Mouse (Mus musculus): ENCODE data around the gene Cdk16. TPM values are rescaled to one million over a fixed set of nuclear protein-coding genes. Genes with fewer than 3 reads are reported as not detected.

The Cdk16 gene
- polyA plus RNA-seq, 1 experiment, result 113 TPM

DNA sequence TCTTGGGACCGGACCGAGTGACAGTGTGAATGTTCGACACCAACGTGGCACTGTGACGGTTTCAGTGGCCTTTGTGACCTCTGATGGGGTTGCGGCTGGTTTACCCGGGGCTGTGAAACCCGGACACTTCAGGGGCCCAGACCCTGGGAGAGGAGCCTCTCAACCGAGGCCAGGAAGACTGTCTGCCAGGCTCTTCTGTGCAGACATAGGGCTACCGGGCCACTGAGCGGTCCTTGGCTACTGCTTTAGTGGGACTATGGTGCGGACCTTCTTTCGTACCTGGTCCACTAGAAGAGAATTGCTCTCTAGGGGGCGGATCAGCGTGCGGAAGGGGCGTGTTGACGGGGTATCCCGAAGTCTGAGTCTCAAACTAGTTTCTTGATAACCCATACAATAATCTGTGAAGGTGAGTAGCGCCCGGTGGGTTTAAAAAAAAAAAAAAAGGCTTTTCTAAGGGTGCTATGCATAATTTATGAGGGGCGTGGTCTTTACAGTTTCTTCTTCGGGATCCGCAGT lies 28.8 kb upstream of the Cdk16 start:
- Histone ChIP-seq H3K27me3 (ENCODE audit: control insufficient read depth, insufficient read depth, insufficient read length) (no peaks in the 10 kb centered on the region), H3K79me2 (ENCODE audit: control insufficient read depth, insufficient read depth) (peaks cover 11% of the 10 kb centered on the region), H3K4me3 (peak overlapping the region; percentile 40), H3ac (ENCODE audit: control insufficient read depth, insufficient read length) (no peak overlapping the region), H3K4me2 (ENCODE audit: low read depth) (peak overlapping the region; percentile 67), H3K36me3 (ENCODE audit: control insufficient read depth, insufficient read depth) (no peaks in the 10 kb centered on the region)
- no peak for TF ChIP-seq MYOG (IDR thresholded peaks at IDR 0.05; ENCODE audit: control insufficient read depth in 1 of 3, insufficient read depth in 1 of 3, insufficient read length in 2 of 3, low read depth in 2 of 3)
- TF ChIP-seq MAX (IDR thresholded peaks at IDR 0.05; ENCODE audit: low read depth), result no peak
- TF ChIP-seq POLR2A (IDR thresholded peaks at IDR 0.05; ENCODE audit: insufficient read length, low read depth), result no peak
- no peak for TF ChIP-seq SRF (IDR thresholded peaks at IDR 0.05; ENCODE audit: control insufficient read depth, insufficient read length, low read depth)
- no peak for TF ChIP-seq CEBPB (IDR thresholded peaks at IDR 0.05; ENCODE audit: insufficient read depth, poor library complexity, severe bottlenecking)
- TF ChIP-seq USF1 (IDR thresholded peaks at IDR 0.05; ENCODE audit: low read depth), result no peak
- no peak for TF ChIP-seq TCF3 (IDR thresholded peaks at IDR 0.05; ENCODE audit: insufficient read length, low read depth)
- no peak for TF ChIP-seq MYOD1 (IDR thresholded peaks at IDR 0.05; ENCODE audit: control insufficient read depth in 1 of 3, insufficient read length in 2 of 3, low read depth in 2 of 3)

DNA sequence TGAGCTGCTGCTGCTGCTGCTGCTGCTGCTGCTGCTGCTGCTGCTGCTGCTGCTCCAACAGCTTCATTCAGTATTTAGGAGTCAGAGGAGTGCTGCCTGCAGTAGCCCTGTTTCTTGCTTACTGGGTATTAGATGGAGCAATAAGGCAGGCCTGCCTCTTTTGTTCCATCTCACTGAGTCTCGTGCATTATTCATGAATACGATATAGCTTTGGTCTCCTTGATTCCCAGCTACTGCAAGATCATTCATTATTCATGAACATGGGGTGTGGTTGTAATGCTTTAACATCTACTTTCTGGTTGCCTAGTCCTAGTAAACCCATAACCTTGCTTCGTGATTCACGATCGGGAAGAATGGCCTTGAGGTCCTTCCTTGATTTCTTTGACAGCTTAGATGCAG lies 25.4 kb upstream of the Cdk16 start:
- peak overlapping the region; percentile 95 for H3K4me3 ChIP-seq
- H3K36me3 ChIP-seq (ENCODE audit: control insufficient read depth, insufficient read depth), result no peaks in the 10 kb centered on the region
- H3K79me2 ChIP-seq (ENCODE audit: control insufficient read depth, insufficient read depth), result peaks cover 42% of the 10 kb centered on the region

DNA sequence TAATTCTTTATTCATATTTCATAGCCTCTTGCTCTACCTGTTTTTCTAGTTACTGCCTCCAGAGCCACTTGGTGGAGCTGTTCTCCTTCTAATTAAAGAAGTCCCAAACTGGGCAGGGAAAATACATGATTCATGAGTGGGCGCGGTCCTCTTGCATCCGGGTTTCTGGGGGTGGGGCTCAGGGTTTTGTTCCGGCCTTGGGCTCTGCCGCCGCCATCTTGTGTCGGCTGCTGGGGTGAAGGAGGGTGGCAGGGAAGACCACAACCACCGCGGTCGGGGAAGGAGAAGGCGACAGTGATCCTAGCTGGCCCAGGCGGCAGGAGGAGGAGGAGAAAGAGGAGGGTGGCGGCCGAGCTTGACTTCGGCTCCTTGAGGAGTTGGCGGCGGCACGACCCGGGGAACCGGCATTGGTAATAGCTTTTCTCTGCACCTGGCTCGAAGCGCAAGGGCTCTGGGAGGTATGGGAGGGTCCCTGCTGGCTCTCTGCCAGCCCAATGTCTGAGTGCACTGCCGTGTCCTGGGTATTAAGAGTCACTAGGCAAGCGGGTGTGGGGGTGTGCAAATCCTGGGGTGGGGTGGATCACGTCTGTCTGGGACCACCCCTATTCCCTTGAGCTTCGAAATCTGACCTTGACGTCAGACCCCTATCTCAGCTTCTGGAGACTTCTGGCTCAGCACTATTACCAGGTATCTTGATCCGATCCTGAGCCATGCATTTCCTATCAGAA lies 24.9 kb upstream of the Cdk16 start:
- Histone ChIP-seq H3K27me3 (ENCODE audit: control insufficient read depth, insufficient read depth, insufficient read length) (no peaks in the 10 kb centered on the region), H3K4me3 (peak overlapping the region; percentile 95), H3K36me3 (ENCODE audit: control insufficient read depth, insufficient read depth) (no peaks in the 10 kb centered on the region), H3K79me2 (ENCODE audit: control insufficient read depth, insufficient read depth) (peaks cover 42% of the 10 kb centered on the region), H3ac (ENCODE audit: control insufficient read depth, insufficient read length) (peak overlapping the region; percentile 65), H3K4me2 (ENCODE audit: low read depth) (peak overlapping the region; percentile 69)
- TF ChIP-seq CEBPB (IDR thresholded peaks at IDR 0.05; ENCODE audit: insufficient read depth, poor library complexity, severe bottlenecking), result no peak
- peak; percentile 84 for TF ChIP-seq POLR2A (IDR thresholded peaks at IDR 0.05; ENCODE audit: insufficient read length, low read depth)
- TF ChIP-seq POLR2AphosphoS2 (IDR thresholded peaks at IDR 0.05; ENCODE audit: insufficient read length, low read depth), result peak; percentile 95
- TF ChIP-seq TCF3 (IDR thresholded peaks at IDR 0.05; ENCODE audit: insufficient read length, low read depth), result no peak
- TF ChIP-seq USF1 (IDR thresholded peaks at IDR 0.05; ENCODE audit: low read depth), result no peak

More for the DNA sequence above, 25.4 kb upstream of the Cdk16 start:
- no peak for TF ChIP-seq POLR2A (IDR thresholded peaks at IDR 0.05; ENCODE audit: insufficient read length, low read depth)
- Histone ChIP-seq H3K27me3 (ENCODE audit: control insufficient read depth, insufficient read depth, insufficient read length) (no peaks in the 10 kb centered on the region), H3ac (ENCODE audit: control insufficient read depth, insufficient read length) (peak overlapping the region; percentile 65), H3K4me2 (ENCODE audit: low read depth) (peak overlapping the region; percentile 34)

DNA sequence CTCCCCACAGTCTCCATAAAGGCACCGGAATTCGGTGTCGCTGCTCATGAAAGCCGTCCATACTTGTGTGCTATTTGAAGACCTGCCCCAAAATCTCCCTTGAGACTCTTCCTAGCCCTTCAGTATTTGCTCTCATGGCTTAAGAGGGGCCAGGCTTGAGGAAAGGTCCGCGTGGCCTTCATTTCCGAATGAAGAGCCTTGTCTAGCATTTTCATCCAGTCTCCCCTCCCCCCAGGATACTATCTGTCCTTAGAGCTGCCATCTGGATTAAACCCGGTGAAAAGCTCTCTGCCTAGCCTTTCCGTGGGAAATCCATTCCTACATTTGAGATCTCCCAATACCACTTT lies 24.3 kb upstream of the Cdk16 start:
- Histone ChIP-seq H3ac (ENCODE audit: control insufficient read depth, insufficient read length) (peak overlapping the region; percentile 65), H3K4me3 (peak overlapping the region; percentile 95), H3K4me2 (ENCODE audit: low read depth) (peak overlapping the region; percentile 69), H3K79me2 (ENCODE audit: control insufficient read depth, insufficient read depth) (peaks cover 42% of the 10 kb centered on the region), H3K27me3 (ENCODE audit: control insufficient read depth, insufficient read depth, insufficient read length) (no peaks in the 10 kb centered on the region), H3K36me3 (ENCODE audit: control insufficient read depth, insufficient read depth) (no peaks in the 10 kb centered on the region)
- no peak for TF ChIP-seq MYOG (IDR thresholded peaks at IDR 0.05; ENCODE audit: control insufficient read depth in 1 of 3, insufficient read depth in 1 of 3, insufficient read length in 2 of 3, low read depth in 2 of 3)
- no peak for TF ChIP-seq E2F4 (IDR thresholded peaks at IDR 0.05; ENCODE audit: insufficient read depth)
- no peak for TF ChIP-seq POLR2A (IDR thresholded peaks at IDR 0.05; ENCODE audit: insufficient read length, low read depth)
- no peak for TF ChIP-seq USF1 (IDR thresholded peaks at IDR 0.05; ENCODE audit: low read depth)
- TF ChIP-seq TCF3 (IDR thresholded peaks at IDR 0.05; ENCODE audit: insufficient read length, low read depth), result no peak
- no peak for TF ChIP-seq SRF (IDR thresholded peaks at IDR 0.05; ENCODE audit: control insufficient read depth, insufficient read length, low read depth)
- TF ChIP-seq TCF12 (IDR thresholded peaks at IDR 0.05; ENCODE audit: insufficient read depth, poor library complexity, severe bottlenecking), result no peak
- no peak for TF ChIP-seq REST (IDR thresholded peaks at IDR 0.05; ENCODE audit: insufficient read depth, insufficient read length)
- no peak for TF ChIP-seq MYOD1 (IDR thresholded peaks at IDR 0.05; ENCODE audit: control insufficient read depth in 1 of 3, insufficient read length in 2 of 3, low read depth in 2 of 3)
- TF ChIP-seq POLR2AphosphoS2 (IDR thresholded peaks at IDR 0.05; ENCODE audit: insufficient read length, low read depth), result no peak
- no peak for TF ChIP-seq MAX (IDR thresholded peaks at IDR 0.05; ENCODE audit: low read depth)
- TF ChIP-seq CEBPB (IDR thresholded peaks at IDR 0.05; ENCODE audit: insufficient read depth, poor library complexity, severe bottlenecking), result no peak

DNA sequence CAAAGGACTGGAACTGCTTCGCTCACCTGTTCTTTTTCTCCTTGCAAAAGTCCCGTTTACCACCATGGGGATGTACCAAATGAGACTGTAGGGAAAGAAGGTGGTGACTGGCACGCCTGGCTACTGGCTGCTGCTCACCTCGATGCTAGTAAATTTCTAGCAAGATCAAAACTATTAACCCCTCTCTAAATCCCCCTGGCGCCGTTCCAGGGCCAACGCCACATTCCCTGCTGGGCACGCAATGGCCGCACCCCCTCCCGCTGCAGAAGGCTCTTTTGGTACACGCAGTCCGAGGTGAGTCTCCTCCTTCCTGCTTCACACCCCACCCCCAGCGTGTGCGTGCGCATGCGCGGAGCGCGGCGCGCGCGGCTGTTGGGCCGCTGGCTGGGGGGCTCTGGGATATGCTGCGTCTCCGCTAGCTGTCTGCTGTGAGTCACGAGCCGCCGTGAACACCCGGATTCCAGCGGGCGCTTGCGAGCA lies 354 bp downstream of the Cdk16 start:
- Histone ChIP-seq H3K4me2 (ENCODE audit: low read depth) (peak overlapping the region; percentile 98), H3K79me2 (ENCODE audit: control insufficient read depth, insufficient read depth) (peaks cover 41% of the 10 kb centered on the region)

More for the DNA sequence above, 354 bp downstream of the Cdk16 start:
- Histone ChIP-seq H3K27me3 (ENCODE audit: control insufficient read depth, insufficient read depth, insufficient read length) (no peaks in the 10 kb centered on the region), H3K36me3 (ENCODE audit: control insufficient read depth, insufficient read depth) (no peaks in the 10 kb centered on the region), H3ac (ENCODE audit: control insufficient read depth, insufficient read length) (peak overlapping the region; percentile 90), H3K4me3 (peak overlapping the region; percentile 42)
- peak; percentile 62 for TF ChIP-seq POLR2A (IDR thresholded peaks at IDR 0.05; ENCODE audit: insufficient read length, low read depth)
- TF ChIP-seq MAX (IDR thresholded peaks at IDR 0.05; ENCODE audit: low read depth), result no peak
- TF ChIP-seq SRF (IDR thresholded peaks at IDR 0.05; ENCODE audit: control insufficient read depth, insufficient read length, low read depth), result peak; percentile 45
- TF ChIP-seq TCF3 (IDR thresholded peaks at IDR 0.05; ENCODE audit: insufficient read length, low read depth), result no peak
- peak; percentile 66 for TF ChIP-seq POLR2AphosphoS2 (IDR thresholded peaks at IDR 0.05; ENCODE audit: insufficient read length, low read depth)
- TF ChIP-seq MYOG (IDR thresholded peaks at IDR 0.05; ENCODE audit: control insufficient read depth in 1 of 3, insufficient read depth in 1 of 3, insufficient read length in 2 of 3, low read depth in 2 of 3), result peak in 1 of 3 experiments; percentile 35
